Mouse (Mus musculus) lung, adult 2 months (tissue): ENCODE data around the gene Samd11. TPM values are rescaled to one million over a fixed set of nuclear protein-coding genes. Genes with fewer than 3 reads are reported as not detected.

Source experiments
- DNase-seq: peaks from one replicate; pipeline ENCODE4 v3.0.0; 2022
- H3K4me1 ChIP-seq: fragments of 200-500 bp; 2 replicates; pipeline ENCODE4 v1.6.1; 2011; ENCODE audit warnings: low read length; ENCODE audit not compliant: control insufficient read depth, insufficient read depth
- H3K4me3 ChIP-seq: fragments of 200-500 bp; replicated peaks from 2 replicates; pipeline ENCODE3; 2011; ENCODE audit warnings: low read depth, mild to moderate bottlenecking, control low read depth, low read length; ENCODE audit errors: extremely low read depth
- CTCF ChIP-seq: fragments of 200-500 bp; IDR thresholded peaks from 2 replicates; pipeline ENCODE4 v1.5.1; 2011; ENCODE audit warnings: mild to moderate bottlenecking, low read length, control low read depth; ENCODE audit not compliant: insufficient read depth
- POLR2A ChIP-seq: fragments of 200-500 bp; IDR thresholded peaks from 2 replicates; pipeline ENCODE4 v1.6.1; 2011; ENCODE audit warnings: low read depth, mild to moderate bottlenecking, control low read depth, low read length, borderline replicate concordance; ENCODE audit errors: extremely low read depth
- WGBS: fragments of 180-500 bp; shearing (Covaris S2); methylation state at CpG from one replicate; pipeline ENCODE4 v1.1.7; 2018; 5-methylcytosine and 5-hydroxymethylcytosine counted together
- polyA plus RNA-seq: library from polyadenylated mRNA; depleted of rRNA; stranded (reverse); fragments of >200 nt; gene quantifications from 2 replicates; pipeline ENCODE4 v1.2.3, GENCODE M21; 2012; rRNA removed

Gene Samd11
- polyA plus RNA-seq, 1 experiment, result 0.22 TPM

- H3K4me1 ChIP-seq, result peaks cover 4% of the 10 kb centered on the region; the same call in 1 of the 2 replicates
- TF ChIP-seq CTCF (no peak), POLR2A (peak; percentile 57; the same call in 1 of the 2 replicates)
- H3K4me3 ChIP-seq, result peak within 1 kb of the TSS; percentile 84
- DNase-seq, result peak; percentile 72
- WGBS, result 2% methylated on average over 53 of the region's 88 CpGs
Observed at GRCm38 (mm10) chr4:156197131-156197828, 58.2 kb downstream of the Samd11 start, which contains the start of gene Agrn. Gene Agrn, minus strand, starts transcription at chr4:156197488.

Other genes starting within 250 kb of the Samd11 start
- gene Tnfrsf4, start 241.8 kb downstream of the Samd11 start, polyA plus RNA-seq, result 5.4 and 7.3 TPM in 2 replicates
- 4.3 and 5.2 TPM in 2 replicates for gene Tnfrsf18, start 229.5 kb downstream of the Samd11 start, polyA plus RNA-seq
- 5.8 and 7.2 TPM in 2 replicates for gene Ttll10, start 196.2 kb downstream of the Samd11 start, polyA plus RNA-seq
- gene 9430015G10Rik, start 145.7 kb downstream of the Samd11 start, polyA plus RNA-seq, result 13.8 and 16.3 TPM in 2 replicates
- 0.32 and 2.7 TPM in 2 replicates for gene Rnf223, start 125.1 kb downstream of the Samd11 start, polyA plus RNA-seq
- gene Agrn, start 58.2 kb downstream of the Samd11 start, polyA plus RNA-seq, result 190 and 214 TPM in 2 replicates
- gene Isg15, start 54.8 kb downstream of the Samd11 start, polyA plus RNA-seq, result 8.1 and 12.2 TPM in 2 replicates
- 4.6 and 5.1 TPM in 2 replicates for gene AW011738, start 52.4 kb downstream of the Samd11 start, polyA plus RNA-seq
- 2.0 and 6.0 TPM in 2 replicates for gene Perm1, start 39.8 kb downstream of the Samd11 start, polyA plus RNA-seq
- 61.9 and 78.1 TPM in 2 replicates for gene Plekhn1, start 20.8 kb downstream of the Samd11 start, polyA plus RNA-seq
- 44.1 and 54.6 TPM in 2 replicates for gene Noc2l, start 19.6 kb downstream of the Samd11 start, polyA plus RNA-seq
- not detected in 2 replicates for gene Vmn2r-ps159, start 75.4 kb upstream of the Samd11 start, polyA plus RNA-seq